In genomic region chr3:132683447-132684230, GRCm38 (mm10) we compare ENCODE assay signal across 8 mouse cellular contexts. TPM values are rescaled to one million over a fixed set of nuclear protein-coding genes. Genes with fewer than 3 reads are reported as not detected.
DNase-seq lines count a peak whose midpoint lies in the region; ATAC-seq lines count a peak whose summit lies in the region.

Gene Tbck, plus strand, starts transcription at chr3:132684144.

- H3K27me3 ChIP-seq in hindbrain, embryonic 11.5 days (ENCODE audit: control insufficient read depth, insufficient read depth, low read length), result no peaks in the 10 kb centered on the region

- under 1% methylated on average over 42 of the region's 42 CpGs for WGBS in hindbrain, embryonic 11.5 days

- no peaks in the 10 kb centered on the region for H3K36me3 ChIP-seq in hindbrain, embryonic 11.5 days (ENCODE audit: control insufficient read depth, insufficient read depth, low read length)

- peak; percentile 97 for DNase-seq in Muller cell, postnatal 12 days (ENCODE audit: inconsistent ontology term)
- DNase-seq in cerebellum, adult 9-11 months, result peak; percentile 94
- peak; percentile 87 to 95 for DNase-seq in frontal cortex, adult 2 months (ENCODE audit: extremely low spot score in 1 of 2, low spot score in 1 of 2)
- peak; percentile 92 for DNase-seq in hindbrain, embryonic 11.5 days (ENCODE audit: low spot score)
- peak; percentile 93 to 95 for DNase-seq in layer of hippocampus, postnatal 10 days (ENCODE audit: low spot score in 2 of 2)
- DNase-seq in lung, postnatal 10 days, result peak; percentile 96
- peak; percentile 92 for DNase-seq in ovary, postnatal 36 days (ENCODE audit: low spot score)
- peak; percentile 93 for DNase-seq in thymus, postnatal 25 days

- no peaks in the 10 kb centered on the region for H3K9me3 ChIP-seq in hindbrain, embryonic 11.5 days (ENCODE audit: control insufficient read depth, low read length)

- H3K9ac ChIP-seq in hindbrain, embryonic 11.5 days (ENCODE audit: low read depth, low read length), result peak within 1 kb of the TSS; percentile 78

- peak within 1 kb of the TSS; percentile 62 for H3K4me2 ChIP-seq in hindbrain, embryonic 11.5 days (replicated peaks; ENCODE audit: low read depth, low read length)

- H3K4me1 ChIP-seq in hindbrain, embryonic 11.5 days (replicated peaks; ENCODE audit: control insufficient read depth, insufficient read depth, low read length), result no peaks in the 10 kb centered on the region

- peak within 1 kb of the TSS; percentile 48 for H3K27ac ChIP-seq in hindbrain, embryonic 11.5 days (ENCODE audit: low read depth, low read length)

- peak within 1 kb of the TSS; percentile 73 for H3K4me3 ChIP-seq in hindbrain, embryonic 11.5 days (ENCODE audit: low read depth, low read length)

- ATAC-seq in hindbrain, embryonic 11.5 days (ENCODE audit: low FRiP score), result peak; percentile 98

RNA-seq across cellular contexts. Expression of gene Tbck, which starts in this region (rescaled TPM):
- polyA plus RNA-seq in frontal cortex, adult 2 months (2012; rRNA removed), result 10.4 and 10.9 TPM in 2 replicates
- polyA plus RNA-seq in hindbrain, embryonic 11.5 days (2014; fragmentation: Nextera tagmentation; extraction: Ambion mirVana), result 24.3 and 28.8 TPM in 2 replicates
- 10 to 100 TPM; 36.6 to 37.7 TPM for total RNA-seq in layer of hippocampus, postnatal 10 days (2021)

Comparison
In these comparisons a context has a peak if more than half of its experiments do, and no peak if none do; other contexts are left out.
1. Peak in every context shown above with its lines: DNase-seq, ATAC-seq, H3K4me3 ChIP-seq and H3K27ac ChIP-seq.